Mouse (Mus musculus) embryonic facial prominence, embryonic 14.5 days (tissue): ENCODE data around the gene Elf2. TPM values are rescaled to one million over a fixed set of nuclear protein-coding genes. Genes with fewer than 3 reads are reported as not detected.

ENCODE experiments used
- ATAC-seq: fragments of 200-750 bp; cut with Nextera tagmentation; 2 replicates; pipeline ENCODE4 v1.8.0; 2017; ENCODE audit warnings: low read depth, moderate number of reproducible peaks, moderate TSS enrichment
- DNase-seq: peaks from one replicate; pipeline ENCODE4 v3.0.0-alpha.2; 2015; ENCODE audit warnings: low spot score
- H3K27ac ChIP-seq: fragments of 300-500 bp; sonication (generic); replicated peaks from 2 replicates; pipeline ENCODE4 v1.5.1; 2014; ENCODE audit warnings: low read depth, mild to moderate bottlenecking, low read length, moderate library complexity
- H3K27me3 ChIP-seq: fragments of 300-500 bp; sonication (generic); replicated peaks from 2 replicates; pipeline ENCODE4 v1.6.1; 2014; ENCODE audit warnings: low read length; ENCODE audit not compliant: control insufficient read depth, insufficient read depth
- H3K36me3 ChIP-seq: fragments of 300-500 bp; sonication (generic); 2 replicates; pipeline ENCODE4 v1.6.1; 2014; ENCODE audit warnings: low read length, mixed read lengths; ENCODE audit not compliant: control insufficient read depth, insufficient read depth
- H3K4me1 ChIP-seq: fragments of 300-500 bp; sonication (generic); 2 replicates; pipeline ENCODE4 v1.6.1; 2014; ENCODE audit warnings: antibody characterized with exemption, low read length; ENCODE audit not compliant: control insufficient read depth, insufficient read depth
- H3K4me2 ChIP-seq: fragments of 300-500 bp; sonication (generic); 2 replicates; pipeline ENCODE4 v1.6.1; 2014; ENCODE audit warnings: low read depth, mild to moderate bottlenecking, low read length, moderate library complexity, mixed read lengths
- H3K4me3 ChIP-seq: fragments of 300-500 bp; sonication (generic); 2 replicates; pipeline ENCODE4 v1.5.1; 2014; ENCODE audit warnings: low read depth, mild to moderate bottlenecking, low read length
- H3K9ac ChIP-seq: fragments of 300-500 bp; sonication (generic); 2 replicates; pipeline ENCODE4 v1.6.1; 2014; ENCODE audit warnings: low read depth, mild to moderate bottlenecking, low read length, moderate library complexity, mixed read lengths
- H3K9me3 ChIP-seq: fragments of 300-500 bp; sonication (generic); 2 replicates; pipeline ENCODE4 v1.6.1; 2016; ENCODE audit warnings: low read length; ENCODE audit not compliant: control insufficient read depth
- WGBS: fragments of 180-500 bp; shearing (Covaris S2); extraction: QIAGEN DNeasy Blood & Tissue Kit; methylation state at CpG from one replicate; pipeline ENCODE4 v1.1.7; 2014; 5-methylcytosine and 5-hydroxymethylcytosine counted together
- polyA plus RNA-seq: library from polyadenylated mRNA; unstranded; fragments of >200 nt; fragmentation: Nextera tagmentation; extraction: Ambion mirVana; gene quantifications from 2 replicates; pipeline ENCODE4 v1.2.1, GENCODE M21; 2014

The Elf2 gene
- polyA plus RNA-seq, 1 experiment from 2014 or later: 56.8 TPM

DNA sequence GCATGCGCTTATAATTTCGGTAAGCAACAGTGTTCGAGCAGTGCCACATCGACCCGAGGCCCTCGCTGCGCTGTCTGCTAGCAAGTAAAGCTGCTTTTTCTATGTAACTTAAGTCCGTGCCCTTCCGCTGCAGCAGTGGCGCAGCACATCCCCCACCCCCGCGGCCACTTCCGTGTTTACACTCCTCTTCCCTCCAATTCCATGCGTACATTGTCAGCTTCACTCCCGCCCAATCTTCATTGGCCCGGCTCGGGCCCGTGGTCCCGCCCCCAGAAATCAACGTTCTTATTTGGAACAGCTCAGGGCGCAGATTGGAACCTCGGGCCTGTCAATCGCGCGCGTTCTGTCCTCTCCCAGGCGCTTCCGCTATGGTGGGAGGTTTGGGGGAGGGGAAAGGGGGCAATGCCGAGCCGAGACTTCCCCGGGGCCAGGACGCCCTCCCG is 64.5 kb downstream of the Elf2 start:
- WGBS: under 1% methylated on average over 25 of the region's 33 CpGs
- Histone ChIP-seq H3K27me3 (no peaks in the 10 kb centered on the region), H3K27ac (peak overlapping the region; percentile 99), H3K4me3 (peak overlapping the region; percentile 99), H3K36me3 (no peaks in the 10 kb centered on the region), H3K4me1 (0 out of 2 replicates have a peak, but pooled peaks cover 4% of the 10 kb centered on the region), H3K9ac (peak overlapping the region; percentile 95), H3K4me2 (peak overlapping the region; percentile 76), H3K9me3 (no peaks in the 10 kb centered on the region)
- DNase-seq (peak; percentile 100), ATAC-seq (peak; percentile 99)

DNA sequence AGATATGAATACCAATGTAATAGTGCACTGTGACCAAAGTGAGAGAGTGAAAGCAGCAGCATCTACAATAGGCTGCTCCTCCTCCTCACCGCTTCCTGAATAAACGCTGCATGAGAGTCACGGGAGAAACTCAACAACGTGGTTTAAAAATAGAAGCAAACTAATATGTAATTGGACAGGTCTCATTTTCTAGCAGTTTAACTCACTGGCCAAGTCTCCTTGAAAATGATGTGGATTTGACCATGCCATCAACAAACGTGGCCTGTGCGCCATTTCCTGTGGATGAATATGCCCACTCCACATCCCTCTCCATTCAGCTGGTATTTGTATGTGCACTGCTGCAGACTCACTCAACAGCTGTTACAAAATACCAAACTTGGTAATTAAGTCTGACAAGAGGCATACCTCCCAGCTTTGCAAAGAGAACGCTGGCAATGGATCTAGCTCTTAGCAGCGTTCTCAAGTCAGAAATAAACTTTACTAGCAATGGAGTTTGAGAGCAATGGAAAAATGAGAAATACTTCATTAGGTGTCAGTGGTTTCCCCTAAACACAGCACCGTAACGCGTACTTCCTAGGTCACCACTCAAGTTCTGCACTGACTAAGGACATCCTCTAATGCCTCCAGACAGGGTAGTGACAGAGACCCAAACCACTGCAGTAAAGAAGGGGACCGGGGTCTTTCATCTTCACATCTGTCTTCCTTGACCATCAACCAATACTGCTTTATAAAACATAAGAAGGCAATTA is 70.2 kb downstream of the Elf2 start:
- Histone ChIP-seq H3K4me1 (peaks cover 6% of the 10 kb centered on the region; the same call in 1 of the 2 replicates), H3K4me2 (no peak overlapping the region), H3K4me3 (no peak overlapping the region), H3K27ac (0 out of 2 replicates have a peak overlapping the region, but pooled peaks have one; percentile 28), H3K9ac (no peak overlapping the region), H3K9me3 (no peaks in the 10 kb centered on the region), H3K27me3 (no peaks in the 10 kb centered on the region), H3K36me3 (peaks cover 12% of the 10 kb centered on the region)
- 76% methylated on average over 12 of the region's 12 CpGs for WGBS
- ATAC-seq (0 out of 2 replicates have a peak, but pooled peaks have one; percentile 60), DNase-seq (peak; percentile 46)

DNA sequence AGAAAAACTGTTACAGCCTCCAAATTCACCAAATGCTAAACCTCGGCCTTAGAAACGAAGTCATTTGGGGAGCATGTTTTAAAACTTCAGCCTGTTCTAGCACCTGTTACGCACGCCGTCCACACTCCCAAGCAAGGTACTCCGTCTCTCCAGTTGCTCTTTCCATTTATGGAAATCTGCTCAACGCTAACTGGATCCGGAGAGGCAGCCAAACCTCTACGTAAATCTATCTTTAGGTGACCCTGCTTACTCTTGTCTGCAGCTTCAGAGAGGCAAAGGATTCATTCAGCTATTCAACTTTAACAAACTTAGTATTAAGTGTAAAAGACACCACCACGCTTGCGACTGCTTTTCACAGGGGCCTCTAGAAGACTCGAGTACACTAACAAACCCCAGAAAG is 72.0 kb downstream of the Elf2 start:
- no peak overlapping the region for H3K9ac ChIP-seq
- H3K27me3 ChIP-seq: no peaks in the 10 kb centered on the region
- no peak overlapping the region for H3K4me2 ChIP-seq
- 65% methylated on average over 12 of the region's 12 CpGs for WGBS
- H3K9me3 ChIP-seq: no peaks in the 10 kb centered on the region
- H3K36me3 ChIP-seq: peaks cover 30% of the 10 kb centered on the region
- ATAC-seq (no peak; the same call in 1 of the 2 replicates), DNase-seq (peak; percentile 28)
- H3K4me1 ChIP-seq: peaks cover 5% of the 10 kb centered on the region; the same call in 1 of the 2 replicates
- no peak overlapping the region for H3K27ac ChIP-seq
- no peak overlapping the region for H3K4me3 ChIP-seq

DNA sequence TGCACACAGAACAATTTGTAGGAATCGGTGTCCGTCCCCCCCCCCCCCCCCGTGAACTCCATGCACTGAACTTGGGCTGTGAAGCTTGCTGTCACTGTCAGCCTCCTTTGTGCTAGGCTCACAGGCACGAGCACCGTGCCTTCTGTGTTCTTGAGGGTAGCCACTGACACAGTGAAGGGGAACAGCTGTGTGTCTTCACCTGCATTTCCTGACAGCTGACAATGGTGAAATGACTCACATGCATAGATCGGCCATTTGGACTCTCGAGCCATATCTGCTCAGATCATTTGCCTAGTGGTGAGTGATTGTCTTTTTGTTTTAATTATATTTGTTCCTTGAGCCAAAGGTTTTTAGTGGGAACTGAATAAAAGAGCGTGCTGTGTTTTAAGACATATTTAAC is 77.5 kb downstream of the Elf2 start:
- Histone ChIP-seq H3K36me3 (peaks cover 83% of the 10 kb centered on the region), H3K4me1 (no peaks in the 10 kb centered on the region), H3K27me3 (no peaks in the 10 kb centered on the region), H3K27ac (no peak overlapping the region), H3K4me2 (no peak overlapping the region), H3K4me3 (no peak overlapping the region), H3K9me3 (no peaks in the 10 kb centered on the region), H3K9ac (no peak overlapping the region)
- ATAC-seq (no peak), DNase-seq (no peak)
- 81% methylated on average over 7 of the region's 8 CpGs for WGBS

DNA sequence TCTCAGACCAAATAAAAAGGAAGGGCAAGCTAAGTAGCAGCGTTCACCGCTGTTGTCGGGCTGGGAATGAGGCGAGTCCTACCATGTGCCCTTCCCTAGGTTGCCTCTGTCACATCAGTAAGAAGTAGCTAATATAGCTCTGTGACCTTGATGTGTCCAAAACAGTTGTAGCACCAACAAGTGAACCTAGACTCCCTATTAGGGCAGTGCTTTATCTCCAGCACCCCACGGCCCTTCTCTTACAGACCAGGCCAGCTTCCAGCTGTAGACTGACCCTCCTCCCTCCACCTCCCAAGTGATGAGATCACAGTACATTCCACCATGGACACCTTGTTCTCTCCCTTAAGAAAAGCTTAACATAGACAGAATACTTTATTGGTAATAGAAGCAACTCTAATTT is 82.4 kb downstream of the Elf2 start:
- H3K4me1 ChIP-seq: no peaks in the 10 kb centered on the region
- H3K9me3 ChIP-seq: no peaks in the 10 kb centered on the region
- WGBS: 89% methylated on average over 5 of the region's 5 CpGs
- ATAC-seq (no peak), DNase-seq (no peak)
- H3K4me3 ChIP-seq: no peak overlapping the region
- H3K4me2 ChIP-seq: no peak overlapping the region
- peaks cover 97% of the 10 kb centered on the region for H3K36me3 ChIP-seq
- no peaks in the 10 kb centered on the region for H3K27me3 ChIP-seq
- no peak overlapping the region for H3K9ac ChIP-seq
- no peak overlapping the region for H3K27ac ChIP-seq

DNA sequence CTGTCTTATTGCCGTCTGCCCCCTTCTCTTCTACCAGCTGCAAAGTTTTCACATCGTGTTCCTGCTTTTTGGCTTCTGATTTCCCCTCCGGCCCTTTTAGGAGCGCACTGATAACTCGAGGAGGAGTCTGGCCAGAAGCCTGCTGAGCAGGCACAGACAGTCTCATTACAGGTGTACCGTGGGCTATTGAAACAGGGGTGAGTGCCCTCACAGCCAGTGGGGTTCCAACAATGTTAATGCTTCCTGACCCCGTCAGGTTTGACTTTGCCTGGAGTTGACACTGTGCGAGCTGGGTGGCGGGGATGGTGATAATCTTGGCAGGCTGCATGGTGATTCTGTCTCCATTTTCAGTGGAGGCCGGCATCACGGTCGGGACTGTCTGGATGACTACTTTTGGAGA is 84.0 kb downstream of the Elf2 start:
- no peak for DNase-seq
- no peak for ATAC-seq
- no peaks in the 10 kb centered on the region for H3K9me3 ChIP-seq
- H3K27me3 ChIP-seq: no peaks in the 10 kb centered on the region
- no peak overlapping the region for H3K4me3 ChIP-seq
- peaks cover 93% of the 10 kb centered on the region for H3K36me3 ChIP-seq
- no peak overlapping the region for H3K4me2 ChIP-seq
- WGBS: 87% methylated on average over 12 of the region's 12 CpGs
- H3K27ac ChIP-seq: no peak overlapping the region
- H3K4me1 ChIP-seq: no peaks in the 10 kb centered on the region
- H3K9ac ChIP-seq: no peak overlapping the region

DNA sequence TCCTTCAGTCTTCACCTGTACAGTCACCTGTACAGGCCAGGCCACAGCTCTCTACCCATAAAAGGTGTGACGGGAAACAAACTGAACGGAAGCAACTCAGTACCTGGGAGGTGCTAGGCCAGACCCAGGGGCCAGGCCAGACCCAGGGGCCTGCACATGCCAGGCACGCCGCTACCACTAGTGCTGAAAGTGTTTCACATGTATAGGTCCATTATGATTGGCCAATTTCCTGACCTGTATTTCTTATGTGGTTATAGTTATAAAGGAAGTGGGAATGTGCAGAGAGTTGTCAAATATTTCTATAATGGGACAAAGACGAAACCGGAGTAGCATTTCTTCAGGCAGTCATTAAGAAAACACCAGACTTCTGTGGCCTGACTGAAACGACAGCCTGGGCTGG is 85.7 kb downstream of the Elf2 start:
- ATAC-seq (no peak), DNase-seq (no peak)
- no peaks in the 10 kb centered on the region for H3K4me1 ChIP-seq
- H3K9me3 ChIP-seq: no peaks in the 10 kb centered on the region
- no peaks in the 10 kb centered on the region for H3K27me3 ChIP-seq
- WGBS: 81% methylated on average over 7 of the region's 7 CpGs
- H3K4me2 ChIP-seq: no peak overlapping the region
- H3K4me3 ChIP-seq: no peak overlapping the region
- no peak overlapping the region for H3K9ac ChIP-seq
- peaks cover 86% of the 10 kb centered on the region for H3K36me3 ChIP-seq
- H3K27ac ChIP-seq: no peak overlapping the region

DNA sequence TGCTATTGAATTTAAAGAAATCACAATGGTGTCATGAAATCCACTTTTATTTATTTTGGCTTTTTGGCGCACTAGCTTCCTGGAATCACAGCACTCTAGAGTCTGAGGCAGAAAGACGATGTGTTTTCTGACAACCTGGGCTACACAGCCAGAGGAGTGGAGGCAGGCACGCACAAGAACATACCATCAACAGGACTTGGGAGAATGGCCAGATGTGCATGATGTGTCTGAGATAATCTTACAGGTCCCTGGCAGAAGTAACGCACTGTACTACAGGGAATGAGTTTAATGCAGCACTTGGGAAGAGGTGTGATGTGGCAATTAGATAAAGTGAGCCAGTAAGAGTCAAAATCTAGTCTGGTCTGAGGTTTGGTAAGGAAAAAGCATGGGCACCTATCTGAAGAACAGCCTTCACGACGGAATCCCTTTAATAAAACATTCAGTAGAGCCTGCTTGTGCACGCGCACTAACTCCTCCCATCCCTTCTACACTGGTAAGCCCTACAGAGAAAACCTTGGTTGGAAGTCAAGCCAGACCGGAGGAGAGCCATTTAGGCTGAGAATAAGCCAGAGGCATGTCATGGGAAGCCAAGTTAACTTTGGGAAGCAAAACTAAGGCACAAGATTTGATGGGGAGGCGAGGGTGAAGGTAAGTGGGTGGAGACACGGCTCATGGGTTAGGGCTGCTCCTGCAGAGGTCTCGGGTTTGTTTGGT is 87.6 kb downstream of the Elf2 start:
- no peak overlapping the region for H3K4me2 ChIP-seq
- no peak for ATAC-seq
- 0 out of 2 replicates have a peak, but pooled peaks cover 2% of the 10 kb centered on the region for H3K4me1 ChIP-seq
- DNase-seq: no peak
- no peak overlapping the region for H3K27ac ChIP-seq
- no peaks in the 10 kb centered on the region for H3K27me3 ChIP-seq
- H3K36me3 ChIP-seq: peaks cover 78% of the 10 kb centered on the region
- no peaks in the 10 kb centered on the region for H3K9me3 ChIP-seq
- no peak overlapping the region for H3K9ac ChIP-seq
- no peak overlapping the region for H3K4me3 ChIP-seq
- 90% methylated on average over 12 of the region's 12 CpGs for WGBS
